Mouse (Mus musculus) brain, adult 2 months (tissue): ENCODE data around the gene B2m.

ENCODE experiments used
- DNase-seq: peaks from one replicate; pipeline ENCODE4 v3.0.0; 2011; ENCODE audit warnings: low read depth, low spot score

Gene B2m

GRCm38 (mm10) chr2:122149716-122150115 lies 2.2 kb downstream of the B2m start:
- DNase-seq, result no peak

GRCm38 (mm10) chr2:122151221-122151620 lies 3.7 kb downstream of the B2m start:
- no peak for DNase-seq

GRCm38 (mm10) chr2:122152850-122153249 lies 5.4 kb downstream of the B2m start:
- no peak for DNase-seq

- no peak for DNase-seq
Measured at GRCm38 (mm10) chr2:122153681-122154365, 6.3 kb downstream of the B2m start.

- DNase-seq, result no peak
Measured at GRCm38 (mm10) chr2:122154479-122154878, 7.0 kb downstream of the B2m start.

GRCm38 (mm10) chr2:122155292-122155691 lies 7.8 kb downstream of the B2m start:
- no peak for DNase-seq

GRCm38 (mm10) chr2:122156051-122156700 lies 8.7 kb downstream of the B2m start:
- DNase-seq, result peak; percentile 14

- no peak for DNase-seq
Measured at GRCm38 (mm10) chr2:122157561-122157960, 10.1 kb downstream of the B2m start.

- peak; percentile 15 for DNase-seq
Measured at GRCm38 (mm10) chr2:122158362-122158802, 10.9 kb downstream of the B2m start.

GRCm38 (mm10) chr2:122159667-122160066 lies 12.2 kb downstream of the B2m start:
- DNase-seq, result no peak

GRCm38 (mm10) chr2:122160680-122161079 lies 13.2 kb downstream of the B2m start, which contains the start of gene Trim69:
TSS of gene Trim69 (plus strand) at chr2:122160700.
- peak; percentile 87 for DNase-seq

GRCm38 (mm10) chr2:122161542-122161941 lies 14.1 kb downstream of the B2m start:
- DNase-seq, result peak; percentile 11

GRCm38 (mm10) chr2:122162529-122162928 lies 15.0 kb downstream of the B2m start:
- DNase-seq, result no peak

- peak; percentile 67 for DNase-seq
Measured at GRCm38 (mm10) chr2:122163430-122164195, 16.1 kb downstream of the B2m start.

GRCm38 (mm10) chr2:122164293-122164692 lies 16.8 kb downstream of the B2m start:
- DNase-seq, result peak; percentile 68

- DNase-seq, result no peak
Measured at GRCm38 (mm10) chr2:122171292-122171691, 23.8 kb downstream of the B2m start.

GRCm38 (mm10) chr2:122172188-122172587 lies 24.7 kb downstream of the B2m start:
- peak; percentile 68 for DNase-seq

- DNase-seq, result no peak
Measured at GRCm38 (mm10) chr2:122180051-122180822, 32.8 kb downstream of the B2m start.

- DNase-seq, result no peak
Measured at GRCm38 (mm10) chr2:122185086-122185485, 37.6 kb downstream of the B2m start.

GRCm38 (mm10) chr2:122186106-122186505 lies 38.6 kb downstream of the B2m start, which contains the start of the genes Patl2 and Terb2:
TSS of gene Patl2 (minus strand) at chr2:122186189.
TSS of gene Terb2 (plus strand) at chr2:122186272.
- DNase-seq, result no peak

- DNase-seq, result no peak
Measured at GRCm38 (mm10) chr2:122186751-122187150, 39.3 kb downstream of the B2m start.
